Mouse (Mus musculus) small intestine, adult 2 months (tissue): ENCODE results near the gene Vmn1r228. TPM values are rescaled to one million over a fixed set of nuclear protein-coding genes. Genes with fewer than 3 reads are reported as not detected.

Source experiments
- H3K27ac ChIP-seq: fragments of 200-500 bp; 2 replicates; pipeline ENCODE4 v1.5.1; 2012; ENCODE audit warnings: low read depth, low read length, control low read depth, inconsistent platforms; ENCODE audit not compliant: insufficient read depth
- H3K27me3 ChIP-seq: fragments of 200-500 bp; 2 replicates; pipeline ENCODE4 v1.6.1; 2012; ENCODE audit warnings: mild to moderate bottlenecking, moderate library complexity, low read length, inconsistent platforms; ENCODE audit not compliant: control insufficient read depth, insufficient read depth
- H3K36me3 ChIP-seq: fragments of 200-500 bp; 2 replicates; pipeline ENCODE4 v1.6.1; 2012; ENCODE audit warnings: mild to moderate bottlenecking, low read length, control low read depth, inconsistent platforms; ENCODE audit not compliant: control insufficient read depth, insufficient read depth
- H3K4me1 ChIP-seq: fragments of 200-500 bp; 2 replicates; pipeline ENCODE4 v1.6.1; 2012; ENCODE audit warnings: low read length, inconsistent platforms, mixed read lengths; ENCODE audit not compliant: control insufficient read depth, insufficient read depth, insufficient read length
- H3K4me3 ChIP-seq: fragments of 200-500 bp; 2 replicates; pipeline ENCODE4 v1.5.1; 2012; ENCODE audit warnings: low read depth, mild to moderate bottlenecking, control low read depth, inconsistent platforms, low read length, moderate library complexity
- CTCF ChIP-seq: fragments of 200-500 bp; IDR thresholded peaks from 2 replicates; pipeline ENCODE4 v1.5.1; 2012; ENCODE audit warnings: low read depth, mild to moderate bottlenecking, control low read depth, inconsistent platforms, low read length, moderate library complexity, mixed read lengths; ENCODE audit not compliant: insufficient replicate concordance, insufficient read length; ENCODE audit errors: extremely low read depth
- POLR2A ChIP-seq: fragments of 200-500 bp; IDR thresholded peaks from 2 replicates; pipeline ENCODE4 v1.6.1; 2012; ENCODE audit warnings: low read depth, mild to moderate bottlenecking, control low read depth, inconsistent platforms, low read length, moderate library complexity
- WGBS: fragments of 180-500 bp; shearing (Covaris S2); methylation state at CpG from one replicate; pipeline ENCODE4 v1.1.7; 2018; 5-methylcytosine and 5-hydroxymethylcytosine counted together
- polyA plus RNA-seq: library from polyadenylated mRNA; depleted of rRNA; stranded (reverse); fragments of >200 nt; gene quantifications from 2 replicates; pipeline ENCODE4 v1.2.3, GENCODE M21; 2012; rRNA removed

The Vmn1r228 gene
- polyA plus RNA-seq, result not detected in 2 replicates

- TF ChIP-seq POLR2A (no peak), CTCF (no peak)
- Histone ChIP-seq H3K4me3 (no peak within 1 kb of the TSS), H3K27me3 (no peaks in the 10 kb centered on the region), H3K27ac (no peak within 1 kb of the TSS), H3K4me1 (no peaks in the 10 kb centered on the region), H3K36me3 (no peaks in the 10 kb centered on the region)
Observed at GRCm38 (mm10) chr17:20786057-20786456, at the start of gene Vmn1r228. TSS of gene Vmn1r228 (minus strand) at chr17:20786157.

- H3K4me1 ChIP-seq, result no peaks in the 10 kb centered on the region
- H3K4me3 ChIP-seq, result no peak within 1 kb of the TSS
- H3K27ac ChIP-seq, result no peak within 1 kb of the TSS
- no peaks in the 10 kb centered on the region for H3K36me3 ChIP-seq
- WGBS, result 48% methylated on average over 1 of the region's 1 CpGs
- TF ChIP-seq POLR2A (no peak), CTCF (no peak)
- no peaks in the 10 kb centered on the region for H3K27me3 ChIP-seq
Observed at GRCm38 (mm10) chr17:20811255-20811654, 25.3 kb upstream of the Vmn1r228 start, which contains the start of gene Vmn1r229. TSS of gene Vmn1r229 (plus strand) at chr17:20811555.

GRCm38 (mm10) chr17:20729543-20729942 lies 56.4 kb downstream of the Vmn1r228 start, which contains the start of gene Vmn1r227:
TSS of gene Vmn1r227 (plus strand) at chr17:20729843.
- TF ChIP-seq CTCF (no peak), POLR2A (no peak)
- no peak within 1 kb of the TSS for H3K27ac ChIP-seq
- 36% methylated on average over 1 of the region's 1 CpGs for WGBS
- H3K4me3 ChIP-seq, result no peak within 1 kb of the TSS
- no peaks in the 10 kb centered on the region for H3K27me3 ChIP-seq
- H3K36me3 ChIP-seq, result no peaks in the 10 kb centered on the region
- H3K4me1 ChIP-seq, result no peaks in the 10 kb centered on the region

Other genes with a start within 250 kb of the Vmn1r228 start
- not detected in 2 replicates for gene Vmn2r109, start 221.4 kb downstream of the Vmn1r228 start, polyA plus RNA-seq
- not detected in 2 replicates for gene Vmn2r110, start 189.7 kb downstream of the Vmn1r228 start, polyA plus RNA-seq
- not detected in 2 replicates for gene Fpr-rs3, start 161.3 kb downstream of the Vmn1r228 start, polyA plus RNA-seq
- not detected in 2 replicates for gene Vmn1r226, start 103.3 kb downstream of the Vmn1r228 start, polyA plus RNA-seq
- not detected in 2 replicates for gene Vmn1r227, start 56.3 kb downstream of the Vmn1r228 start, polyA plus RNA-seq
- not detected in 2 replicates for gene Vmn1r229, start 25.4 kb upstream of the Vmn1r228 start, polyA plus RNA-seq
- not detected in 2 replicates for gene Vmn1r230, start 54.3 kb upstream of the Vmn1r228 start, polyA plus RNA-seq
- gene Vmn1r231, start 118.9 kb upstream of the Vmn1r228 start, polyA plus RNA-seq, result not detected in 2 replicates
- not detected in 2 replicates for gene Vmn1r232, start 133.6 kb upstream of the Vmn1r228 start, polyA plus RNA-seq
- 75.4 and 113 TPM in 2 replicates for gene Ppp2r1a, start 159.2 kb upstream of the Vmn1r228 start, polyA plus RNA-seq
- not detected in 2 replicates for gene Vmn1r233, start 210.3 kb upstream of the Vmn1r228 start, polyA plus RNA-seq
- 0.33 and 0.89 TPM in 2 replicates for gene Zfp160, start 222.7 kb upstream of the Vmn1r228 start, polyA plus RNA-seq